Mouse (Mus musculus): ENCODE measurements around the gene Gm21985. TPM values are rescaled to one million over a fixed set of nuclear protein-coding genes. Genes with fewer than 3 reads are reported as not detected.

Gm21985 gene
- total and polyA plus RNA-seq, 2 experiments = not detected

DNA sequence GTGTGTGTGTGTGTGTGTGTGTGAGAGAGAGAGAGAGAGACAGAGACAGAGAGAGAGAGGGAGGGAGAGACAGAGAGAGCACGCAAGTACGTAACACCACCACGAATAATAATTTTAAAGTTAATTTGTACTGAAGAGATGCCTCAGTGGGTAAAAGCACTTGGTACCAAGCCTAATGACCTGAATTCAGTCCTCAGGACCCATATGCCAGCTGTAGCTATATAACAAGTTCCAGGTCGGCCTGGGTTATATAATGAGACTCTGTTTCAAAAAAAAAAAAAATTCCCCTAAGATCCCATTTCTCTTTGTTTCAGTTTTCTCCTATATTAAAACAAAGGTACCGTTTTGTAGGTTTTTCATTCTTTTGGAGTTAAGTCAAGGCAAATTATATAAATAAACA lies 124.7 kb downstream of the Gm21985 start:
- Histone ChIP-seq H3K27me3 (ENCODE audit: control insufficient read depth, insufficient read depth, low read length) (no peaks in the 10 kb centered on the region), H3K4me1 (ENCODE audit: control insufficient read depth, insufficient read depth, low read length) (no peaks in the 10 kb centered on the region), H3K4me3 (ENCODE audit: insufficient read depth, low read depth, low read length) (no peak overlapping the region), H3K9ac (ENCODE audit: low read depth, low read length) (no peak overlapping the region), H3K27ac (replicated peaks; ENCODE audit: insufficient read depth, low read depth, low read length) (no peak overlapping the region), H3K79me2 (ENCODE audit: control insufficient read depth, insufficient read depth, low read length) (peaks cover 5% of the 10 kb centered on the region; the same call in 1 of the 2 replicates), H3K36me3 (ENCODE audit: control insufficient read depth, insufficient read depth, low read length) (no peaks in the 10 kb centered on the region)
- TF ChIP-seq POLR2A (IDR thresholded peaks at IDR 0.05; ENCODE audit: extremely low read depth, insufficient read depth, low read length) (no peak), CTCF (IDR thresholded peaks at IDR 0.05; ENCODE audit: low read depth, low read length) (no peak)
- no peak for DNase-seq (ENCODE audit: extremely low read depth, low read depth, low spot score)
- 89% methylated on average over 5 of the region's 5 CpGs for WGBS

DNA sequence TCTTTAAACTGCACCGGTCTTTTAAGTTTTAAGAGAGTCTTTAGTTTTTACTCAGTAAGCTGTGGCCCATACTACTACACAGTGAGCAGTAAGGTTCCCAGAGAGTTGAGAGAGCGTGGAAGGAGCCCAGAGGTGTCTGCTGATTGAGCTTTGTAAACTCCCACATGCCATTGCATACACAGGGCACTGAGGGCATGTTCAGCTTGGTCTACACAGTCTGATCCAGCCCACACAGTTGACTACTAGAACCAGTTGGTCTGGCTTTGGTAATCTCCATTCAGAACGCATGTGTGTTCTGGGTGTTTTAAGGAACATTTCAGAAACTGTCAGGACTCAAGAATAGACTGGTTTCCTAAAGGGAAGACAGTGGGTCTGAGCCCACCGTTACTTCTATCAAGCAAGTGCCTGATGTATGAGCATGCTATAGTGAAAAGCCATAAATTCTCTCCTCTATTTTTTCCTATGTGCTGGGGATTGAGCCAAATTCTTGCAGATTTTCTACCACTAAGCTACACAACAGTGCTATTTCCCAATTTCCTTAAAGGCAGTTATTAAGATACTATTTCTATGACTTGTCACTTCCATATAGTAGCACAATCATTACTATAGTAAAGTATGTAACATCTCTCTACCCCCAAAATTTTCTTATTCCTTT lies 125.4 kb downstream of the Gm21985 start:
- TF ChIP-seq POLR2A (IDR thresholded peaks at IDR 0.05; ENCODE audit: extremely low read depth, insufficient read depth, low read length) (no peak), CTCF (IDR thresholded peaks at IDR 0.05; ENCODE audit: low read depth, low read length) (no peak)
- Histone ChIP-seq H3K4me1 (ENCODE audit: control insufficient read depth, insufficient read depth, low read length) (no peaks in the 10 kb centered on the region), H3K9ac (ENCODE audit: low read depth, low read length) (no peak overlapping the region), H3K27ac (replicated peaks; ENCODE audit: insufficient read depth, low read depth, low read length) (no peak overlapping the region), H3K27me3 (ENCODE audit: control insufficient read depth, insufficient read depth, low read length) (no peaks in the 10 kb centered on the region), H3K36me3 (ENCODE audit: control insufficient read depth, insufficient read depth, low read length) (no peaks in the 10 kb centered on the region), H3K79me2 (ENCODE audit: control insufficient read depth, insufficient read depth, low read length) (peaks cover 5% of the 10 kb centered on the region; the same call in 1 of the 2 replicates), H3K4me3 (ENCODE audit: insufficient read depth, low read depth, low read length) (no peak overlapping the region)
- no peak for DNase-seq (ENCODE audit: extremely low read depth, low read depth, low spot score)
- 86% methylated on average over 4 of the region's 4 CpGs for WGBS

DNA sequence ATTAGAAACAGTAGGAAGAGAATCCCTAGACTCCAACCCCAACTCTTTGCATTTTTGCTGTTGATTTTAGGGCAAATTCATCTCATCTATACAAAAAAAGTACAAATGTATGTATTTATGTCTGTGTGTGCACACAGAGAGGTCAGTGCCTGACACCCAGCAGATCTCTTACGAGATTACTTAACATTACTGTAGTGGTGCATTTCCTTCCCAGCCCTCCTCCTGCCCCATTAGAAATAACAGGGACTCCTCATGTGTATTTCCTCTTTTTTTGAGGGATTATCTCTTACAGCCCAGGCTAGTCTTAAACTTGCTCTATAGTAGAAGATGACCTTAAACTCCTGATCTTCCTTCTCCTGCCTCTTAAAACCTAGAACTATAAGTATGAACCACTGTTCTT lies 126.6 kb downstream of the Gm21985 start:
- no peak overlapping the region for H3K4me3 ChIP-seq (ENCODE audit: insufficient read depth, low read depth, low read length)
- peaks cover 7% of the 10 kb centered on the region; the same call in 1 of the 2 replicates for H3K79me2 ChIP-seq (ENCODE audit: control insufficient read depth, insufficient read depth, low read length)
- no peak overlapping the region for H3K9ac ChIP-seq (ENCODE audit: low read depth, low read length)
- TF ChIP-seq POLR2A (IDR thresholded peaks at IDR 0.05; ENCODE audit: extremely low read depth, insufficient read depth, low read length) (no peak), CTCF (IDR thresholded peaks at IDR 0.05; ENCODE audit: low read depth, low read length) (no peak)
- no peak overlapping the region for H3K27ac ChIP-seq (replicated peaks; ENCODE audit: insufficient read depth, low read depth, low read length)
- no peaks in the 10 kb centered on the region for H3K27me3 ChIP-seq (ENCODE audit: control insufficient read depth, insufficient read depth, low read length)
- H3K4me1 ChIP-seq (ENCODE audit: control insufficient read depth, insufficient read depth, low read length) = peaks cover 1% of the 10 kb centered on the region; the same call in 1 of the 2 replicates
- 87% methylated on average over 1 of the region's 1 CpGs for WGBS
- no peaks in the 10 kb centered on the region for H3K36me3 ChIP-seq (ENCODE audit: control insufficient read depth, insufficient read depth, low read length)
- no peak for DNase-seq (ENCODE audit: extremely low read depth, low read depth, low spot score)

DNA sequence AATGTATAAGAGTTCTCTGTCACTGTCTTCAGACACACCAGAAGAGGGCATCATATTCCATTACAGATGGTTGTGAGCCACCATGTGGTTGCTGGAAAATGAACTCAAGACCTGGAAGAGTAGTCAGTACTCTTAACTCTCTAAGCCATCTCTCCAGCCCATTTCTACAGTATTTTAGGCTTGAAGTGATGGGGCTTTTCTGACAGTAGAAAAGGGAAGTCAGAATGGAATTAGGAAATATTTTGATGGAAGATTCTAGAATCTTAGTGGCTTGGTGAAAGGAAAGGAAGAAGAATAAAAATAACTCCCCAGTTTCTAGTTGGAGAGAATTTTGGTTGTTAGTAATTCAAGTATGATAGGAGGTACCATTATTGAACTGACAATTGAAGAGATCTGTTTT lies 127.8 kb downstream of the Gm21985 start:
- H3K4me3 ChIP-seq (ENCODE audit: insufficient read depth, low read depth, low read length) = no peak overlapping the region
- peaks cover 1% of the 10 kb centered on the region; the same call in 1 of the 2 replicates for H3K4me1 ChIP-seq (ENCODE audit: control insufficient read depth, insufficient read depth, low read length)
- no peak for DNase-seq (ENCODE audit: extremely low read depth, low read depth, low spot score)
- no peaks in the 10 kb centered on the region for H3K36me3 ChIP-seq (ENCODE audit: control insufficient read depth, insufficient read depth, low read length)
- TF ChIP-seq POLR2A (IDR thresholded peaks at IDR 0.05; ENCODE audit: extremely low read depth, insufficient read depth, low read length) = no peak
- TF ChIP-seq CTCF (IDR thresholded peaks at IDR 0.05; ENCODE audit: low read depth, low read length) = no peak
- H3K27me3 ChIP-seq (ENCODE audit: control insufficient read depth, insufficient read depth, low read length) = no peaks in the 10 kb centered on the region
- H3K79me2 ChIP-seq (ENCODE audit: control insufficient read depth, insufficient read depth, low read length) = peaks cover 7% of the 10 kb centered on the region; the same call in 1 of the 2 replicates
- H3K27ac ChIP-seq (replicated peaks; ENCODE audit: insufficient read depth, low read depth, low read length) = no peak overlapping the region
- no peak overlapping the region for H3K9ac ChIP-seq (ENCODE audit: low read depth, low read length)

DNA sequence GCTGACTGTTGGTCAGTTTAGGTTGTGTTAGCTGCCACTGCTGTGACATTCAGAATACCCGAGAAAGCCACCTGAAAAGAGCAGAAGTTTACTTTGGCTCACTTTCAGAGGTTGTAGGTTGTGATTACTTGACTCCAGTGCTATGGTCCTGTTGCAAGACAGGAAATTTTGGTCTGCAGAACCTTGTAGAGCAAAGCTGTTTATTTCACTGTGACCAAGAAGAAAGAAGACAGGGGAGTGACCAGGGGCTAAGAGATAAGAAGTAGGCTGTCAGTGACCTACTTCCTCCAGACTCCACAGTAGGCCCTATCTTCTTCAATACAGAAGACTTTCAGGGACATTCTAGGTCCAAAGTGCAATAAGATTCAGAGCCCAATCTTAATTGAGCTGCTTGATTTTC lies 130.5 kb downstream of the Gm21985 start:
- no peak overlapping the region for H3K27ac ChIP-seq (replicated peaks; ENCODE audit: insufficient read depth, low read depth, low read length)
- no peak overlapping the region for H3K9ac ChIP-seq (ENCODE audit: low read depth, low read length)
- no peak for TF ChIP-seq CTCF (IDR thresholded peaks at IDR 0.05; ENCODE audit: low read depth, low read length)
- TF ChIP-seq POLR2A (IDR thresholded peaks at IDR 0.05; ENCODE audit: extremely low read depth, insufficient read depth, low read length) = no peak
- peak; percentile 67 for DNase-seq (ENCODE audit: extremely low read depth, low read depth, low spot score)
- 10% methylated on average over 1 of the region's 1 CpGs for WGBS
- H3K27me3 ChIP-seq (ENCODE audit: control insufficient read depth, insufficient read depth, low read length) = no peaks in the 10 kb centered on the region
- peaks cover 3% of the 10 kb centered on the region; the same call in 1 of the 2 replicates for H3K79me2 ChIP-seq (ENCODE audit: control insufficient read depth, insufficient read depth, low read length)
- H3K36me3 ChIP-seq (ENCODE audit: control insufficient read depth, insufficient read depth, low read length) = no peaks in the 10 kb centered on the region
- no peak overlapping the region for H3K4me3 ChIP-seq (ENCODE audit: insufficient read depth, low read depth, low read length)
- peaks cover 1% of the 10 kb centered on the region; the same call in 1 of the 2 replicates for H3K4me1 ChIP-seq (ENCODE audit: control insufficient read depth, insufficient read depth, low read length)

DNA sequence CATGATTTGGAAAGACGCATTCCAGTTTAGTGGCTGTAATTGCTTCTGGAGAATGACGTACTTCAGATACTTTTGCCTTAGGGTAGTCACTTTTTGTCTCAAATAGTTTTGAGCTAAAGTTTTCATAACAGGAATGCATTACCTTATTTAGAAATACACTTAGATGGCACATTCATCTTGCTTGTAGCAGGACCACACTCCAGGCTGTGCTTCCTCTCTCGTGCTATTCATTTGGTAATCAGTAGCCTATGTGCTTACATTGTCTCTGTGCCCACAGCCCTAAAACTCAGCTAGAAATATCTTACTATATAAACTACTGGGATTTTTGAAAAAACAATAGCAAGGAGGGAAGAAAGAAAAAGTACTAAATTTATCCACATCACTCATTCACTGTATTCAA lies 140.9 kb downstream of the Gm21985 start:
- Histone ChIP-seq H3K4me1 (ENCODE audit: control insufficient read depth, insufficient read depth, low read length) (no peaks in the 10 kb centered on the region), H3K27ac (replicated peaks; ENCODE audit: insufficient read depth, low read depth, low read length) (no peak overlapping the region), H3K79me2 (ENCODE audit: control insufficient read depth, insufficient read depth, low read length) (no peaks in the 10 kb centered on the region; the same call in 1 of the 2 replicates), H3K27me3 (ENCODE audit: control insufficient read depth, insufficient read depth, low read length) (no peaks in the 10 kb centered on the region), H3K36me3 (ENCODE audit: control insufficient read depth, insufficient read depth, low read length) (peaks cover 21% of the 10 kb centered on the region), H3K4me3 (ENCODE audit: insufficient read depth, low read depth, low read length) (no peak overlapping the region), H3K9ac (ENCODE audit: low read depth, low read length) (no peak overlapping the region)
- DNase-seq (ENCODE audit: extremely low read depth, low read depth, low spot score) = no peak
- WGBS = 93% methylated on average over 3 of the region's 3 CpGs
- TF ChIP-seq POLR2A (IDR thresholded peaks at IDR 0.05; ENCODE audit: extremely low read depth, insufficient read depth, low read length) (no peak), CTCF (IDR thresholded peaks at IDR 0.05; ENCODE audit: low read depth, low read length) (no peak)
